Mouse (Mus musculus): Measurements from ENCODE around the gene Sned1. TPM values are rescaled to one million over a fixed set of nuclear protein-coding genes. Genes with fewer than 3 reads are reported as not detected.

Sned1 gene
- polyA plus RNA-seq, 1 experiment from 2014 or later: 39.5 TPM

- Histone ChIP-seq H3K4me2 (no peak overlapping the region), H3K27ac (no peak overlapping the region), H3K36me3 (no peaks in the 10 kb centered on the region), H3K9me3 (no peaks in the 10 kb centered on the region), H3K9ac (replicated peaks) (no peak overlapping the region), H3K4me1 (replicated peaks) (peaks cover 77% of the 10 kb centered on the region), H3K4me3 (replicated peaks) (no peak overlapping the region), H3K27me3 (no peaks in the 10 kb centered on the region)
- no peak for ATAC-seq (ENCODE audit: insufficient number of reproducible peaks, insufficient read depth, low FRiP score, low TSS enrichment, low read depth)
- WGBS: 74% methylated on average over 4 of the region's 4 CpGs
Observed at GRCm38 (mm10) chr1:93229626-93230025, 6.0 kb upstream of the Sned1 start.

GRCm38 (mm10) chr1:93236545-93236924, 894 bp downstream of the Sned1 start:
- peaks cover 19% of the 10 kb centered on the region for H3K27me3 ChIP-seq
- H3K4me2 ChIP-seq: peak overlapping the region; percentile 95
- ATAC-seq (ENCODE audit: insufficient number of reproducible peaks, insufficient read depth, low FRiP score, low TSS enrichment, low read depth): no peak
- peaks cover 24% of the 10 kb centered on the region for H3K36me3 ChIP-seq
- peaks cover 77% of the 10 kb centered on the region for H3K4me1 ChIP-seq (replicated peaks)
- 5% methylated on average over 3 of the region's 3 CpGs for WGBS
- H3K27ac ChIP-seq: no peak overlapping the region
- H3K9me3 ChIP-seq: no peaks in the 10 kb centered on the region
- H3K9ac ChIP-seq (replicated peaks): peak overlapping the region; percentile 81
- peak overlapping the region; percentile 74 for H3K4me3 ChIP-seq (replicated peaks)

GRCm38 (mm10) chr1:93237676-93238075, 2.0 kb downstream of the Sned1 start:
- peaks cover 19% of the 10 kb centered on the region for H3K27me3 ChIP-seq
- H3K36me3 ChIP-seq: peaks cover 33% of the 10 kb centered on the region
- H3K4me3 ChIP-seq (replicated peaks): peak overlapping the region; percentile 74
- peaks cover 67% of the 10 kb centered on the region for H3K4me1 ChIP-seq (replicated peaks)
- H3K9me3 ChIP-seq: no peaks in the 10 kb centered on the region
- no peak for ATAC-seq (ENCODE audit: insufficient number of reproducible peaks, insufficient read depth, low FRiP score, low TSS enrichment, low read depth)
- peak overlapping the region; percentile 95 for H3K4me2 ChIP-seq
- no peak overlapping the region for H3K27ac ChIP-seq
- WGBS: 88% methylated on average over 10 of the region's 10 CpGs
- no peak overlapping the region for H3K9ac ChIP-seq (replicated peaks)

- Histone ChIP-seq H3K4me2 (peak overlapping the region; percentile 95), H3K27me3 (peaks cover 19% of the 10 kb centered on the region), H3K4me3 (replicated peaks) (peak overlapping the region; percentile 74), H3K9ac (replicated peaks) (no peak overlapping the region), H3K36me3 (peaks cover 37% of the 10 kb centered on the region), H3K27ac (no peak overlapping the region), H3K9me3 (no peaks in the 10 kb centered on the region), H3K4me1 (replicated peaks) (peaks cover 61% of the 10 kb centered on the region)
- WGBS: 49% methylated on average over 4 of the region's 4 CpGs
- ATAC-seq (ENCODE audit: insufficient number of reproducible peaks, insufficient read depth, low FRiP score, low TSS enrichment, low read depth): no peak
Observed at GRCm38 (mm10) chr1:93238201-93238600, 2.6 kb downstream of the Sned1 start.

GRCm38 (mm10) chr1:93245936-93246335, 10.3 kb downstream of the Sned1 start:
- Histone ChIP-seq H3K9ac (replicated peaks) (no peak overlapping the region), H3K36me3 (peaks cover 54% of the 10 kb centered on the region), H3K4me2 (no peak overlapping the region), H3K27me3 (no peaks in the 10 kb centered on the region), H3K4me1 (replicated peaks) (peaks cover 14% of the 10 kb centered on the region), H3K9me3 (no peaks in the 10 kb centered on the region), H3K4me3 (replicated peaks) (no peak overlapping the region), H3K27ac (no peak overlapping the region)
- 0 out of 2 replicates have a peak, but pooled peaks have one; percentile 37 for ATAC-seq (ENCODE audit: insufficient number of reproducible peaks, insufficient read depth, low FRiP score, low TSS enrichment, low read depth)
- WGBS: 44% methylated on average over 2 of the region's 2 CpGs

- Histone ChIP-seq H3K27ac (peak overlapping the region; percentile 53; the same call in 1 of the 2 replicates), H3K36me3 (peaks cover 18% of the 10 kb centered on the region; the same call in 1 of the 2 replicates), H3K9me3 (no peaks in the 10 kb centered on the region), H3K9ac (replicated peaks) (no peak overlapping the region), H3K27me3 (no peaks in the 10 kb centered on the region), H3K4me2 (0 out of 2 replicates have a peak overlapping the region, but pooled peaks have one; percentile 2), H3K4me3 (replicated peaks) (no peak overlapping the region), H3K4me1 (replicated peaks) (peaks cover 39% of the 10 kb centered on the region)
- WGBS: 22% methylated on average over 2 of the region's 2 CpGs
- ATAC-seq (ENCODE audit: insufficient number of reproducible peaks, insufficient read depth, low FRiP score, low TSS enrichment, low read depth): no peak
Observed at GRCm38 (mm10) chr1:93252586-93252985, 16.9 kb downstream of the Sned1 start.

- H3K9ac ChIP-seq (replicated peaks): no peak overlapping the region
- no peak for ATAC-seq (ENCODE audit: insufficient number of reproducible peaks, insufficient read depth, low FRiP score, low TSS enrichment, low read depth)
- peaks cover 47% of the 10 kb centered on the region for H3K36me3 ChIP-seq
- no peak overlapping the region for H3K4me3 ChIP-seq (replicated peaks)
- H3K4me2 ChIP-seq: no peak overlapping the region
- H3K9me3 ChIP-seq: no peaks in the 10 kb centered on the region
- H3K27ac ChIP-seq: no peak overlapping the region
- peaks cover 39% of the 10 kb centered on the region for H3K4me1 ChIP-seq (replicated peaks)
- WGBS: 87% methylated on average over 7 of the region's 7 CpGs
- no peaks in the 10 kb centered on the region for H3K27me3 ChIP-seq
Observed at GRCm38 (mm10) chr1:93255761-93256160, 20.1 kb downstream of the Sned1 start.

- Histone ChIP-seq H3K4me1 (replicated peaks) (peaks cover 26% of the 10 kb centered on the region), H3K9me3 (no peaks in the 10 kb centered on the region), H3K27me3 (no peaks in the 10 kb centered on the region), H3K36me3 (peaks cover 62% of the 10 kb centered on the region), H3K27ac (no peak overlapping the region), H3K9ac (replicated peaks) (no peak overlapping the region), H3K4me3 (replicated peaks) (no peak overlapping the region), H3K4me2 (no peak overlapping the region)
- ATAC-seq (ENCODE audit: insufficient number of reproducible peaks, insufficient read depth, low FRiP score, low TSS enrichment, low read depth): no peak
- WGBS: 87% methylated on average over 1 of the region's 1 CpGs
Observed at GRCm38 (mm10) chr1:93257560-93257959, 21.9 kb downstream of the Sned1 start.

GRCm38 (mm10) chr1:93267207-93267606, 31.6 kb downstream of the Sned1 start:
- no peak; the same call in 1 of the 2 replicates for ATAC-seq (ENCODE audit: insufficient number of reproducible peaks, insufficient read depth, low FRiP score, low TSS enrichment, low read depth)
- H3K36me3 ChIP-seq: peaks cover 56% of the 10 kb centered on the region
- H3K9me3 ChIP-seq: no peaks in the 10 kb centered on the region
- no peak overlapping the region for H3K9ac ChIP-seq (replicated peaks)
- H3K27ac ChIP-seq: no peak overlapping the region; the same call in 1 of the 2 replicates
- peaks cover 14% of the 10 kb centered on the region for H3K4me1 ChIP-seq (replicated peaks)
- H3K27me3 ChIP-seq: no peaks in the 10 kb centered on the region
- H3K4me3 ChIP-seq (replicated peaks): no peak overlapping the region
- WGBS: 30% methylated on average over 3 of the region's 3 CpGs
- no peak overlapping the region for H3K4me2 ChIP-seq

- Histone ChIP-seq H3K9me3 (no peaks in the 10 kb centered on the region), H3K9ac (replicated peaks) (no peak overlapping the region), H3K4me1 (replicated peaks) (peaks cover 14% of the 10 kb centered on the region), H3K27me3 (no peaks in the 10 kb centered on the region), H3K4me2 (no peak overlapping the region), H3K4me3 (replicated peaks) (no peak overlapping the region), H3K36me3 (peaks cover 56% of the 10 kb centered on the region), H3K27ac (no peak overlapping the region)
- WGBS: 91% methylated on average over 2 of the region's 2 CpGs
- ATAC-seq (ENCODE audit: insufficient number of reproducible peaks, insufficient read depth, low FRiP score, low TSS enrichment, low read depth): no peak
Observed at GRCm38 (mm10) chr1:93268246-93268645, 32.6 kb downstream of the Sned1 start.

- no peaks in the 10 kb centered on the region for H3K27me3 ChIP-seq
- 69% methylated on average over 3 of the region's 3 CpGs for WGBS
- H3K27ac ChIP-seq: no peak overlapping the region
- ATAC-seq (ENCODE audit: insufficient number of reproducible peaks, insufficient read depth, low FRiP score, low TSS enrichment, low read depth): no peak
- H3K4me1 ChIP-seq (replicated peaks): peaks cover 14% of the 10 kb centered on the region
- H3K9ac ChIP-seq (replicated peaks): no peak overlapping the region
- no peaks in the 10 kb centered on the region; the same call in 1 of the 2 replicates for H3K9me3 ChIP-seq
- peaks cover 60% of the 10 kb centered on the region for H3K36me3 ChIP-seq
- no peak overlapping the region for H3K4me3 ChIP-seq (replicated peaks)
- no peak overlapping the region for H3K4me2 ChIP-seq
Observed at GRCm38 (mm10) chr1:93270516-93271240, 35.0 kb downstream of the Sned1 start.

GRCm38 (mm10) chr1:93271751-93272150, 36.1 kb downstream of the Sned1 start:
- Histone ChIP-seq H3K9ac (replicated peaks) (no peak overlapping the region), H3K4me1 (replicated peaks) (peaks cover 8% of the 10 kb centered on the region), H3K4me3 (replicated peaks) (no peak overlapping the region), H3K36me3 (peaks cover 67% of the 10 kb centered on the region), H3K27ac (no peak overlapping the region), H3K9me3 (no peaks in the 10 kb centered on the region; the same call in 1 of the 2 replicates), H3K4me2 (no peak overlapping the region), H3K27me3 (no peaks in the 10 kb centered on the region)
- no peak for ATAC-seq (ENCODE audit: insufficient number of reproducible peaks, insufficient read depth, low FRiP score, low TSS enrichment, low read depth)
- 59% methylated on average over 6 of the region's 6 CpGs for WGBS
